Mouse (Mus musculus): ENCODE results near the gene Zc3h12a. TPM values are rescaled to one million over a fixed set of nuclear protein-coding genes. Genes with fewer than 3 reads are reported as not detected.

The Zc3h12a gene
- 0.55 and 0.58 TPM in 2 replicates for polyA plus RNA-seq (2015; fragmentation: Nextera tagmentation; extraction: Ambion mirVana)

GRCm38 (mm10) chr4:125127305-125128084 is at the start of gene Zc3h12a:
Gene Zc3h12a (minus strand): TSS chr4:125127840.
- ATAC-seq (ENCODE audit: low read depth), result peak; percentile 95
- WGBS, result under 1% methylated on average over 62 of the region's 62 CpGs

DNA sequence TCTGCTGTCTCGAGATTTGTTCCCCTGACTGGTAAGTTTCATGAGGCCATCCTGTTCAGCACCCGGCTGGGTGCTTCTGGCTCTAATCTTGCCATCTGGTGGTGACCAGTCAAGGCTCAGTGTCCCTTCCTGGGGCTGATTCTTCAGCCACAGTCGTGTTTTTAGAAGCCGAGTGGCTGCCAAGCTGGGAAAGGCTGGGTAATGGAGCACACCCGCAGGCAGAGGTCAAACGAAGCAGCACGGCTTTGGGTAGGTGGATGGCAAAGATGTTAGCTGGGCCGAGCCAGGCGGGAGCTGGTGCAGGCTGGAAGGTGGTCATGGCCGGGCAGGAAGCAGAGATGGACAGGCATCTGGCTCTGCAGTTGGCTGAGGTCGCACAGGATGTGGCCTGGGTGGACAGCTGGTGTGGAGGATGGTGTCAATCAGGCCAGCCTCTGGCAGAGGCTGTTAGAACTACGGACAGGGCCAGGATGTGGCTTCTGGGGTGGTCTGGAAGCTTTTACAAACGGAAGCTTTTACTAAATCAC is 49.1 kb upstream of the Zc3h12a start:
- H3K9ac ChIP-seq (ENCODE audit: low read length), result no peak overlapping the region
- 34% methylated on average over 13 of the region's 13 CpGs for WGBS
- no peaks in the 10 kb centered on the region; the same call in 1 of the 2 replicates for H3K4me1 ChIP-seq (replicated peaks; ENCODE audit: control insufficient read depth, insufficient read depth, low read length)
- H3K27me3 ChIP-seq (ENCODE audit: control insufficient read depth, insufficient read depth, low read depth, low read length), result no peaks in the 10 kb centered on the region
- H3K36me3 ChIP-seq (ENCODE audit: control insufficient read depth, insufficient read depth, low read length), result no peaks in the 10 kb centered on the region
- no peak overlapping the region for H3K27ac ChIP-seq (ENCODE audit: low read length)
- no peaks in the 10 kb centered on the region for H3K9me3 ChIP-seq (ENCODE audit: control insufficient read depth, low read length)
- H3K4me2 ChIP-seq (ENCODE audit: low read depth, low read length), result no peak overlapping the region
- ATAC-seq (ENCODE audit: low read depth), result 0 out of 2 replicates have a peak, but pooled peaks have one; percentile 12
- H3K4me3 ChIP-seq (ENCODE audit: low read length), result no peak overlapping the region

More at GRCm38 (mm10) chr4:125127305-125128084, at the start of gene Zc3h12a:
- no peaks in the 10 kb centered on the region for H3K36me3 ChIP-seq (ENCODE audit: control insufficient read depth, insufficient read depth, low read length)
- peak within 1 kb of the TSS; percentile 84 for H3K4me2 ChIP-seq (ENCODE audit: low read depth, low read length)
- peaks cover 2% of the 10 kb centered on the region; the same call in 1 of the 2 replicates for H3K27me3 ChIP-seq (ENCODE audit: control insufficient read depth, insufficient read depth, low read depth, low read length)
- H3K4me1 ChIP-seq (replicated peaks; ENCODE audit: control insufficient read depth, insufficient read depth, low read length), result peaks cover 24% of the 10 kb centered on the region
- peak within 1 kb of the TSS; percentile 64 for H3K9ac ChIP-seq (ENCODE audit: low read length)
- H3K4me3 ChIP-seq (ENCODE audit: low read length), result peak within 1 kb of the TSS; percentile 71
- no peaks in the 10 kb centered on the region for H3K9me3 ChIP-seq (ENCODE audit: control insufficient read depth, low read length)
- H3K27ac ChIP-seq (ENCODE audit: low read length), result 0 out of 2 replicates have a peak within 1 kb of the TSS, but pooled peaks have one; percentile 7

GRCm38 (mm10) chr4:125176190-125176589 is 48.5 kb upstream of the Zc3h12a start:
- H3K4me1 ChIP-seq (replicated peaks; ENCODE audit: control insufficient read depth, insufficient read depth, low read length), result no peaks in the 10 kb centered on the region; the same call in 1 of the 2 replicates
- H3K27me3 ChIP-seq (ENCODE audit: control insufficient read depth, insufficient read depth, low read depth, low read length), result no peaks in the 10 kb centered on the region
- H3K4me3 ChIP-seq (ENCODE audit: low read length), result no peak overlapping the region
- ATAC-seq (ENCODE audit: low read depth), result no peak
- no peak overlapping the region for H3K27ac ChIP-seq (ENCODE audit: low read length)
- no peak overlapping the region for H3K9ac ChIP-seq (ENCODE audit: low read length)
- no peaks in the 10 kb centered on the region for H3K36me3 ChIP-seq (ENCODE audit: control insufficient read depth, insufficient read depth, low read length)
- H3K9me3 ChIP-seq (ENCODE audit: control insufficient read depth, low read length), result no peaks in the 10 kb centered on the region
- 83% methylated on average over 5 of the region's 5 CpGs for WGBS
- H3K4me2 ChIP-seq (ENCODE audit: low read depth, low read length), result no peak overlapping the region

DNA sequence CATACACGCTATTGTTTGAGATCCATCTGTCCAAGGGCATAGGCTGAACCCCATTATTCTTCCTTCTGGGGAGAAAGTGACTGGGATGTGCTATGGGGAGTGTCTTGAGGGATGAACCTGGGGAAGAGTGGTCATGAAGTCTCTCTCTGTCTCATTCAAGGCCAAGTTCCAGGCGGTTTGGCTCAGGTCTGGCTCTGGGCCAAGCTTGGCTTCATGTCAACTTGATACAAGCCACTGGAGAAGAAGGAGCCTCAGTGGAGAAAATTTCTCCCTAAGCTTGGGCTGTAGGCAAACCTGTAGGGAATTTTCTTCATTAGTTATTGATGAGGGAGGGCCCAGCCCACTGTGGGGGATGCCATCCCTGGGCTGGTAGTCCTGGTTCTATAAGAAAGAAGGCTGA is 48.0 kb upstream of the Zc3h12a start:
- 34% methylated on average over 2 of the region's 2 CpGs for WGBS

GRCm38 (mm10) chr4:125174516-125175185 is 47.0 kb upstream of the Zc3h12a start:
- H3K4me3 ChIP-seq (ENCODE audit: low read length), result no peak overlapping the region

More for the DNA sequence above, 48.0 kb upstream of the Zc3h12a start:
- H3K9ac ChIP-seq (ENCODE audit: low read length), result no peak overlapping the region
- H3K27ac ChIP-seq (ENCODE audit: low read length), result no peak overlapping the region
- H3K4me2 ChIP-seq (ENCODE audit: low read depth, low read length), result no peak overlapping the region
- H3K4me3 ChIP-seq (ENCODE audit: low read length), result no peak overlapping the region
- H3K27me3 ChIP-seq (ENCODE audit: control insufficient read depth, insufficient read depth, low read depth, low read length), result no peaks in the 10 kb centered on the region
- H3K9me3 ChIP-seq (ENCODE audit: control insufficient read depth, low read length), result no peaks in the 10 kb centered on the region
- ATAC-seq (ENCODE audit: low read depth), result no peak
- H3K4me1 ChIP-seq (replicated peaks; ENCODE audit: control insufficient read depth, insufficient read depth, low read length), result no peaks in the 10 kb centered on the region; the same call in 1 of the 2 replicates
- H3K36me3 ChIP-seq (ENCODE audit: control insufficient read depth, insufficient read depth, low read length), result no peaks in the 10 kb centered on the region

GRCm38 (mm10) chr4:125173150-125173549 is 45.5 kb upstream of the Zc3h12a start:
- H3K36me3 ChIP-seq (ENCODE audit: control insufficient read depth, insufficient read depth, low read length), result no peaks in the 10 kb centered on the region
- no peak overlapping the region for H3K9ac ChIP-seq (ENCODE audit: low read length)
- no peak for ATAC-seq (ENCODE audit: low read depth)
- H3K4me1 ChIP-seq (replicated peaks; ENCODE audit: control insufficient read depth, insufficient read depth, low read length), result no peaks in the 10 kb centered on the region; the same call in 1 of the 2 replicates
- no peak overlapping the region for H3K4me3 ChIP-seq (ENCODE audit: low read length)
- H3K27ac ChIP-seq (ENCODE audit: low read length), result no peak overlapping the region
- H3K27me3 ChIP-seq (ENCODE audit: control insufficient read depth, insufficient read depth, low read depth, low read length), result no peaks in the 10 kb centered on the region
- no peak overlapping the region for H3K4me2 ChIP-seq (ENCODE audit: low read depth, low read length)
- WGBS, result 74% methylated on average over 5 of the region's 5 CpGs
- H3K9me3 ChIP-seq (ENCODE audit: control insufficient read depth, low read length), result no peaks in the 10 kb centered on the region

More at GRCm38 (mm10) chr4:125174516-125175185, 47.0 kb upstream of the Zc3h12a start:
- 54% methylated on average over 5 of the region's 5 CpGs for WGBS
- Histone ChIP-seq H3K4me1 (replicated peaks; ENCODE audit: control insufficient read depth, insufficient read depth, low read length) (no peaks in the 10 kb centered on the region; the same call in 1 of the 2 replicates), H3K9ac (ENCODE audit: low read length) (no peak overlapping the region), H3K27me3 (ENCODE audit: control insufficient read depth, insufficient read depth, low read depth, low read length) (no peaks in the 10 kb centered on the region), H3K4me2 (ENCODE audit: low read depth, low read length) (no peak overlapping the region), H3K9me3 (ENCODE audit: control insufficient read depth, low read length) (no peaks in the 10 kb centered on the region), H3K27ac (ENCODE audit: low read length) (no peak overlapping the region), H3K36me3 (ENCODE audit: control insufficient read depth, insufficient read depth, low read length) (no peaks in the 10 kb centered on the region)
- ATAC-seq (ENCODE audit: low read depth), result no peak

GRCm38 (mm10) chr4:125172736-125173135 is 45.1 kb upstream of the Zc3h12a start:
- Histone ChIP-seq H3K9ac (ENCODE audit: low read length) (no peak overlapping the region), H3K4me3 (ENCODE audit: low read length) (no peak overlapping the region), H3K36me3 (ENCODE audit: control insufficient read depth, insufficient read depth, low read length) (no peaks in the 10 kb centered on the region), H3K27me3 (ENCODE audit: control insufficient read depth, insufficient read depth, low read depth, low read length) (no peaks in the 10 kb centered on the region), H3K4me2 (ENCODE audit: low read depth, low read length) (no peak overlapping the region), H3K9me3 (ENCODE audit: control insufficient read depth, low read length) (no peaks in the 10 kb centered on the region), H3K27ac (ENCODE audit: low read length) (no peak overlapping the region), H3K4me1 (replicated peaks; ENCODE audit: control insufficient read depth, insufficient read depth, low read length) (no peaks in the 10 kb centered on the region; the same call in 1 of the 2 replicates)
- 79% methylated on average over 13 of the region's 13 CpGs for WGBS
- no peak for ATAC-seq (ENCODE audit: low read depth)

GRCm38 (mm10) chr4:125167723-125168122 is 40.1 kb upstream of the Zc3h12a start:
- no peaks in the 10 kb centered on the region for H3K4me1 ChIP-seq (replicated peaks; ENCODE audit: control insufficient read depth, insufficient read depth, low read length)
- ATAC-seq (ENCODE audit: low read depth), result no peak
- no peak overlapping the region for H3K9ac ChIP-seq (ENCODE audit: low read length)
- no peak overlapping the region for H3K4me3 ChIP-seq (ENCODE audit: low read length)
- no peaks in the 10 kb centered on the region for H3K9me3 ChIP-seq (ENCODE audit: control insufficient read depth, low read length)
- no peaks in the 10 kb centered on the region for H3K27me3 ChIP-seq (ENCODE audit: control insufficient read depth, insufficient read depth, low read depth, low read length)
- H3K4me2 ChIP-seq (ENCODE audit: low read depth, low read length), result no peak overlapping the region
- 67% methylated on average over 1 of the region's 1 CpGs for WGBS
- no peaks in the 10 kb centered on the region for H3K36me3 ChIP-seq (ENCODE audit: control insufficient read depth, insufficient read depth, low read length)
- H3K27ac ChIP-seq (ENCODE audit: low read length), result no peak overlapping the region

- H3K36me3 ChIP-seq (ENCODE audit: control insufficient read depth, insufficient read depth, low read length), result no peaks in the 10 kb centered on the region
- H3K9me3 ChIP-seq (ENCODE audit: control insufficient read depth, low read length), result no peaks in the 10 kb centered on the region
- no peaks in the 10 kb centered on the region for H3K27me3 ChIP-seq (ENCODE audit: control insufficient read depth, insufficient read depth, low read depth, low read length)
- no peak overlapping the region for H3K4me2 ChIP-seq (ENCODE audit: low read depth, low read length)
- 81% methylated on average over 6 of the region's 6 CpGs for WGBS
- no peak for ATAC-seq (ENCODE audit: low read depth)
- H3K9ac ChIP-seq (ENCODE audit: low read length), result no peak overlapping the region
- no peak overlapping the region for H3K4me3 ChIP-seq (ENCODE audit: low read length)
- no peak overlapping the region for H3K27ac ChIP-seq (ENCODE audit: low read length)
- H3K4me1 ChIP-seq (replicated peaks; ENCODE audit: control insufficient read depth, insufficient read depth, low read length), result 0 out of 2 replicates have a peak, but pooled peaks cover 4% of the 10 kb centered on the region
Observed at GRCm38 (mm10) chr4:125164861-125165260, 37.2 kb upstream of the Zc3h12a start.

All from lung, embryonic 16.5 days (tissue).